Mouse (Mus musculus) MEL-GATA-1-ER (cell line): ENCODE measurements around the gene Cdh24.
A peak's percentile ranks its signal among the peaks of the same experiment; 100 is the strongest.

Experiments used
- DNase-seq: peaks from one replicate; pipeline ENCODE4 v3.0.0-alpha.2; 2012; ENCODE audit warnings: low read depth; ENCODE audit errors: extremely low read depth

Gene Cdh24

GRCm38 (mm10) chr14:54641305-54641969, at the start of gene Cdh24:
Gene Cdh24, minus strand, starts transcription at chr14:54641364.
- peak; percentile 71 for DNase-seq

GRCm38 (mm10) chr14:54687251-54687650, 46.1 kb upstream of the Cdh24 start:
- DNase-seq = no peak

GRCm38 (mm10) chr14:54686522-54687143, 45.5 kb upstream of the Cdh24 start, which contains the start of gene Acin1:
Gene Acin1, minus strand, starts transcription at chr14:54686931.
- DNase-seq = peak; percentile 96

GRCm38 (mm10) chr14:54686063-54686521, 44.9 kb upstream of the Cdh24 start, which contains the start of gene 1700123O20Rik:
Gene 1700123O20Rik, plus strand, starts transcription at chr14:54686216.
- peak; percentile 86 for DNase-seq

- no peak for DNase-seq
Observed at GRCm38 (mm10) chr14:54685471-54685870, 44.3 kb upstream of the Cdh24 start.

GRCm38 (mm10) chr14:54682396-54682795, 41.2 kb upstream of the Cdh24 start:
- DNase-seq = no peak

- no peak for DNase-seq
Observed at GRCm38 (mm10) chr14:54678657-54679304, 37.6 kb upstream of the Cdh24 start.

- DNase-seq = no peak
Observed at GRCm38 (mm10) chr14:54676290-54676689, 35.1 kb upstream of the Cdh24 start.

- DNase-seq = no peak
Observed at GRCm38 (mm10) chr14:54674317-54674716, 33.2 kb upstream of the Cdh24 start.

GRCm38 (mm10) chr14:54669381-54669780, 28.2 kb upstream of the Cdh24 start:
- peak; percentile 24 for DNase-seq

- DNase-seq = no peak
Observed at GRCm38 (mm10) chr14:54664477-54665222, 23.5 kb upstream of the Cdh24 start.

GRCm38 (mm10) chr14:54660009-54660408, 18.8 kb upstream of the Cdh24 start:
- DNase-seq = no peak

- DNase-seq = peak; percentile 75
Observed at GRCm38 (mm10) chr14:54653496-54653895, 12.3 kb upstream of the Cdh24 start.

GRCm38 (mm10) chr14:54652787-54653186, 11.6 kb upstream of the Cdh24 start:
- DNase-seq = no peak

- DNase-seq = no peak
Observed at GRCm38 (mm10) chr14:54651556-54651955, 10.4 kb upstream of the Cdh24 start.

- peak; percentile 82 for DNase-seq
Observed at GRCm38 (mm10) chr14:54650621-54651454, 9.7 kb upstream of the Cdh24 start.

GRCm38 (mm10) chr14:54647900-54648299, 6.7 kb upstream of the Cdh24 start:
- no peak for DNase-seq

GRCm38 (mm10) chr14:54646898-54647636, 5.9 kb upstream of the Cdh24 start:
- no peak for DNase-seq

GRCm38 (mm10) chr14:54646455-54646854, 5.3 kb upstream of the Cdh24 start:
- no peak for DNase-seq

- DNase-seq = no peak
Observed at GRCm38 (mm10) chr14:54644294-54644693, 3.1 kb upstream of the Cdh24 start.
